Mouse (Mus musculus): ENCODE measurements at regions not wholly inside any gene's neighbourhood (a gene's known extent, or its start where the extent isn't known, plus 50 kb on each side); places are given as distances from the start of the nearest gene placed in this dataset.

DNA sequence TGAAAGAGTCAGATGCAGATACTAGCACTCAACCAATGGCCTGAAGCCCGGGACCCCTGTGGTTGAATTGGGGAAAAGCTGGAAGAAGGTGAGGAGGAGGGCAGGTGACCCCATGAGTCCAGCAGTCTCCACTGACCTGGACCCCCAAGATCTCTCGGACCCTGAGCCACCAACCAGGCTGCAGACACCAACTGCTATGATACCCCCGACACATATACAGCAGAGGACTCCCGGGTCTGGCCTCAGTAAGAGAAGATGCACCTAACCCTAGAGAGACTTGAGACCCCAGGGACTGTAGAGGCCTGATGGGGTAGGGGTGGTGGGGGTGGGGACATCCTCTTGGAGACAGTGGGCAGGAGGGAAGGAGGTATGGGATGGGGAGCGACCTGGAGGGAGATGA is 289.5 kb downstream of the Cxxc4 start:
- H3K9ac ChIP-seq (ENCODE audit: low read length), result no peak overlapping the region
- H3K27ac ChIP-seq (ENCODE audit: low read depth), result no peak overlapping the region
- no peaks in the 10 kb centered on the region for H3K36me3 ChIP-seq (ENCODE audit: control insufficient read depth, insufficient read depth, low read length)
- no peaks in the 10 kb centered on the region for H3K27me3 ChIP-seq (replicated peaks; ENCODE audit: control insufficient read depth, insufficient read depth, low read length)
- H3K4me1 ChIP-seq (replicated peaks; ENCODE audit: control insufficient read depth, insufficient read depth, low read length), result no peaks in the 10 kb centered on the region
- no peak overlapping the region for H3K4me3 ChIP-seq (ENCODE audit: low read depth, low read length)
- H3K9me3 ChIP-seq (ENCODE audit: control insufficient read depth, low read length), result no peaks in the 10 kb centered on the region
- no peak for DNase-seq (ENCODE audit: low spot score)
- WGBS, result 87% methylated on average over 5 of the region's 5 CpGs
- H3K4me2 ChIP-seq (ENCODE audit: low read length), result no peak overlapping the region
- no peak for ATAC-seq (replicated peaks; ENCODE audit: low FRiP score, low TSS enrichment, low read depth)

DNA sequence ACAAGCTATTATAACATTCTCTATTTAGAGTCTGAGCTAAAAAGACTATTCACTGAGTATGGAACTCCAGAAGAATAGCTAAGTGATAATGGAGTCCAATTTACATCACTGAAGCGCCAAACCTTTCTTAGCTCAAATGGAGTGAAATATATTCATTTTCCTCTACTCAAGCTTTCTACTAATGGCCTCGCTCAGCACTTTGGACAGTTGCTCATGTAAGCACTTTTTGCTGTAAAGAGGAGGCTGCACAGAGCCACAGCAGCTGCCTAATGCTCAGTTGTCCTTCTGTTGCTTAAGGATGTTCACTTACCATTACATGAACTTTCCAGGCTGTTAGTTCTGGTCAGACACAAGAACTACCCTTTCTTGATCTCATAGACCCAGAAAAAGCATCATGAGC is 268.7 kb upstream of the Tacr3 start:
- ATAC-seq (replicated peaks; ENCODE audit: low FRiP score, low TSS enrichment, low read depth), result no peak
- H3K36me3 ChIP-seq (ENCODE audit: control insufficient read depth, insufficient read depth, low read length), result no peaks in the 10 kb centered on the region
- no peak overlapping the region for H3K9ac ChIP-seq (ENCODE audit: low read length)
- H3K27ac ChIP-seq (ENCODE audit: low read depth), result no peak overlapping the region
- DNase-seq (ENCODE audit: low spot score), result no peak
- no peaks in the 10 kb centered on the region for H3K27me3 ChIP-seq (replicated peaks; ENCODE audit: control insufficient read depth, insufficient read depth, low read length)
- no peaks in the 10 kb centered on the region for H3K9me3 ChIP-seq (ENCODE audit: control insufficient read depth, low read length)
- H3K4me1 ChIP-seq (replicated peaks; ENCODE audit: control insufficient read depth, insufficient read depth, low read length), result no peaks in the 10 kb centered on the region
- H3K4me2 ChIP-seq (ENCODE audit: low read length), result no peak overlapping the region
- no peak overlapping the region for H3K4me3 ChIP-seq (ENCODE audit: low read depth, low read length)
- WGBS, result 82% methylated on average over 2 of the region's 2 CpGs

DNA sequence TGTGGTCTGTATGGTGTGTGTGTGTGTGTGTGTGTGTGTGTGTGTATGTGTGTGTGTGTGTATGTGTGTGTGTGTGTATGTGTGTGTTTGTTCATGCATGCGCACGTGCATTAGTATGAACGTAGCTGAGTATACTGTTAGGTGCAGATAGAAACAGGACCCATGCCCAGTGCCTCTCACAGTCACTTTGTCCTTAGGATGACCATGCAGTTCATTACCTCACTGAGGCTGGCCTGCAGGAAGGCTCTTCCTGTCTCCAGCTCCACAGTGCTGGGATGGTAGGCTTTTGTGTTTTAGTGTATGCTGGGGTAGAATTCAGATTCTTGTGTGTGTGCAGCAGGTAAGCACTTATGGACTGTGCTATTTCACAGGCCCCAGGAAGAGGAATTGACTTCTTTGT is 250.0 kb upstream of the Tacr3 start:
- Histone ChIP-seq H3K9ac (ENCODE audit: low read length) (no peak overlapping the region), H3K36me3 (ENCODE audit: control insufficient read depth, insufficient read depth, low read length) (no peaks in the 10 kb centered on the region), H3K27me3 (replicated peaks; ENCODE audit: control insufficient read depth, insufficient read depth, low read length) (no peaks in the 10 kb centered on the region), H3K4me1 (replicated peaks; ENCODE audit: control insufficient read depth, insufficient read depth, low read length) (no peaks in the 10 kb centered on the region), H3K9me3 (ENCODE audit: control insufficient read depth, low read length) (no peaks in the 10 kb centered on the region), H3K27ac (ENCODE audit: low read depth) (no peak overlapping the region), H3K4me3 (ENCODE audit: low read depth, low read length) (no peak overlapping the region), H3K4me2 (ENCODE audit: low read length) (no peak overlapping the region)
- DNase-seq (ENCODE audit: low spot score) (no peak), ATAC-seq (replicated peaks; ENCODE audit: low FRiP score, low TSS enrichment, low read depth) (no peak)
- 100% methylated on average over 3 of the region's 3 CpGs for WGBS

DNA sequence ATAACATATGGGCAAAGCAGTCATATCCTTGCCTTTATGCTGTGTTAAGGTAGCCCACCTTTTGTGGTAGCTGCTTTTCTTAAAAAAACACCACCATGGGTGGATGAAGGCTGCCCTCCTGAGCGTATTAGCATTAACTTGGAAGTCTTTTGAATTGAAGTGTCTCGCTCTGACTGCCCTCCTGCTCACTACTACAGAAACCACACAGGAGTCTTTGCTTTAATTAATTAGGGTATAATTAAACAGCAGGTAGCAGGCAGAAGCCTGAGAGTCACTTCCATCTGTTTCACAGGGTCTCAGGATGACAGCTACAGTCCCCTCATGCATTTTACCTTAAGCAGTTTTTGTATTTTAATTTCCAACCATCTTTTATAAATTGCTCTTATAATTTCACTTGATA is 240.2 kb upstream of the Tacr3 start:
- H3K4me3 ChIP-seq (ENCODE audit: low read depth, low read length), result no peak overlapping the region
- H3K4me1 ChIP-seq (replicated peaks; ENCODE audit: control insufficient read depth, insufficient read depth, low read length), result no peaks in the 10 kb centered on the region
- DNase-seq (ENCODE audit: low spot score) (no peak), ATAC-seq (replicated peaks; ENCODE audit: low FRiP score, low TSS enrichment, low read depth) (no peak)
- H3K27ac ChIP-seq (ENCODE audit: low read depth), result no peak overlapping the region
- H3K4me2 ChIP-seq (ENCODE audit: low read length), result no peak overlapping the region
- H3K36me3 ChIP-seq (ENCODE audit: control insufficient read depth, insufficient read depth, low read length), result no peaks in the 10 kb centered on the region
- no peak overlapping the region for H3K9ac ChIP-seq (ENCODE audit: low read length)
- H3K9me3 ChIP-seq (ENCODE audit: control insufficient read depth, low read length), result no peaks in the 10 kb centered on the region
- H3K27me3 ChIP-seq (replicated peaks; ENCODE audit: control insufficient read depth, insufficient read depth, low read length), result no peaks in the 10 kb centered on the region
- 43% methylated on average over 2 of the region's 2 CpGs for WGBS

DNA sequence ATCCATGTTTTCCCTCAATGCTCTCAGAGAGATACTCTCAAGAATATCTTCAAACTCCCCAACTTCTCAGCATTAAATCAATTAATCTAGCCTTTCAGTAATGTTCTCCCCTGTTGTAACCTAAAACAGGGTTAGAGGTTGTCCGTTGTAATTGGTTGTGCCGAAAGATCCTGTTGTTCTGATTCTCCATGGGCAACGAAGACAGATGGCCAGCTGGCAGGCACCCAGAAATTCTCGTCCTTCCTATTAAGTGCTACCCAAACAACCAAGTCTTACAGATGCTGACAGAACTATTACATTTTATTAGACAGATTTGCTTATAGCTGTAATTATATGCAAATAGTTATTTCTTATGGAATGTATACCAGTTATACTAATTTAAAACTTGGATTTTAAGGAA is 225.9 kb upstream of the Tacr3 start:
- Histone ChIP-seq H3K9ac (ENCODE audit: low read length) (no peak overlapping the region), H3K4me1 (replicated peaks; ENCODE audit: control insufficient read depth, insufficient read depth, low read length) (peaks cover 5% of the 10 kb centered on the region; the same call in 1 of the 2 replicates), H3K36me3 (ENCODE audit: control insufficient read depth, insufficient read depth, low read length) (no peaks in the 10 kb centered on the region), H3K4me3 (ENCODE audit: low read depth, low read length) (no peak overlapping the region), H3K27ac (ENCODE audit: low read depth) (no peak overlapping the region), H3K27me3 (replicated peaks; ENCODE audit: control insufficient read depth, insufficient read depth, low read length) (no peaks in the 10 kb centered on the region), H3K4me2 (ENCODE audit: low read length) (no peak overlapping the region), H3K9me3 (ENCODE audit: control insufficient read depth, low read length) (no peaks in the 10 kb centered on the region)
- no peak for DNase-seq (ENCODE audit: low spot score)
- WGBS, result 64% methylated on average over 4 of the region's 4 CpGs
- ATAC-seq (replicated peaks; ENCODE audit: low FRiP score, low TSS enrichment, low read depth), result no peak

DNA sequence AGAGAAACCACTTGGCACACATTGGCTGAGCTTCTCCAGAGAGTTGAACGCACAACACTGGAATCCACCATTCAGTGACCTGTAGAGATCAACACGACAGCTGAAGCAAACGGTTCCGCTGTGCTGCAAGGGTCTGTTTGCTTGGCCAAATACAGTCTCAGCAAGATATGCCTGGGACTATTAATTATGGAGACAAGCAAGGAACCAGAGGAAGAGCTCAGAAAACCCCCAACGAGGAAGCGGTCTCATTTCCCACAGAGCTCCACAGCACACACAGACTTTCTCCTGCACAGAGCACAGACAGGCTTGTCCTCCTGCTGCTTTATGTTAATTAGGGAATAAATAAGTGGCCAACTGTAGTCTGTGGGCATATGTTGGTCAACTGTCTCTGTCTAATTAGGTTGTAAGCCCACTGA is 223.4 kb upstream of the Tacr3 start:
- H3K9ac ChIP-seq (ENCODE audit: low read length), result no peak overlapping the region
- H3K4me1 ChIP-seq (replicated peaks; ENCODE audit: control insufficient read depth, insufficient read depth, low read length), result peaks cover 5% of the 10 kb centered on the region; the same call in 1 of the 2 replicates
- WGBS, result 27% methylated on average over 6 of the region's 6 CpGs
- no peaks in the 10 kb centered on the region for H3K36me3 ChIP-seq (ENCODE audit: control insufficient read depth, insufficient read depth, low read length)
- no peak overlapping the region for H3K4me2 ChIP-seq (ENCODE audit: low read length)
- no peak overlapping the region for H3K4me3 ChIP-seq (ENCODE audit: low read depth, low read length)
- DNase-seq (ENCODE audit: low spot score), result no peak
- no peaks in the 10 kb centered on the region for H3K9me3 ChIP-seq (ENCODE audit: control insufficient read depth, low read length)
- H3K27ac ChIP-seq (ENCODE audit: low read depth), result 0 out of 2 replicates have a peak overlapping the region, but pooled peaks have one; percentile 22
- H3K27me3 ChIP-seq (replicated peaks; ENCODE audit: control insufficient read depth, insufficient read depth, low read length), result no peaks in the 10 kb centered on the region
- ATAC-seq (replicated peaks; ENCODE audit: low FRiP score, low TSS enrichment, low read depth), result 0 out of 2 replicates have a peak, but pooled peaks have one; percentile 47

DNA sequence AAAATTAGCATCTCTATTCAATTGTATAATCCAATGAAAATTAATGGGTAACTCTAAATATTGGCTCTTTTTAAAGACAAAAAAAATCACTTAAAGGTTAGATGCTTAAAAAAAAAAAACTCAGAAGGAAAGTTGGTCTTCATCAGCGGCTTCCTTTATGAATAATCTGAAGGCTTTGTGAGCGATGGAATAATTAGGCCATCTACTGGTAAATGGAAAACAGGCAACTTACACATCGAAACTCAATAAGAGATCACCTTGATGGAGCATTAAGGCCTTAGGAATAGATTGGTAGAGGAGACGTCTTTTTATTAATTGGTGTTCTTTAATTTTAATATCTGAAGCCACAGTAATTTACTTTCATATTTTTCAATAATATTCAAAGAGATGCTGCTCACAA is 218.6 kb upstream of the Tacr3 start:
- no peaks in the 10 kb centered on the region for H3K27me3 ChIP-seq (replicated peaks; ENCODE audit: control insufficient read depth, insufficient read depth, low read length)
- DNase-seq (ENCODE audit: low spot score), result no peak

DNA sequence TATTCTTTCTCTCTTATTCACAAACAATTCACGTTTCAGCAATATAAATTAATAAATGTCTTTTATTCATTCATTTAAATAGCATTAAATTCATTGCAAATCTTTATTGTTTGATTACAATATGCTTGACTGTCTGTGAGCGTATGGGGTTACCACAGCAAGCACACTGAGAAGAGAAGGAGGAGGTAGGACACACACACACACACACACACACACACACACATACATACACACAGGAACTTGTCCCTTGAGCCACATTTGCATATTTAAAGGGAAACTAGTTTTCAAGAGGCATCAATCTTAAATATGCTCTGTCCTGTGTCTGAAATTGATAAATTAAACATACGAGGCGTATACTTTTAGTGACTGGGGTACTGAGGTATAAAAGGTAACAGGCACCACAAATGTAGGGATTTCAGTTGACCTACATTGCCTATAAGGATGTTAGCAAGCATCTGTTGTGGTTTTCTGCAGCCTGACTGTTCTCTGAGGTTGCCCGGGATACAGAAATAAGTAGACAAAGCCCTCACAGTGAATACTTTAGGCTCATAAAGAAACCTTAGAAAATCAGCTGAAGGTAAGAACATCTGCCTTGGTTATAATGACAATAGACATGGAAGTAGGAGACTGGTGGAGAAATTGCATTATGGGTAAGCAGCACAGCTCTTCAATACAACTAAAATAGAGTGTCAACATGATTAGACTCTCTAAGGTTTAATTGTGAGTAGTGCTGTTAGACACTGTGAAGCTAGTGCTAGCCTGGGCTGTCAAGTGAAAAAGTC is 217.1 kb upstream of the Tacr3 start:
- DNase-seq (ENCODE audit: low spot score) (no peak), ATAC-seq (replicated peaks; ENCODE audit: low FRiP score, low TSS enrichment, low read depth) (no peak)
- WGBS, result 82% methylated on average over 5 of the region's 5 CpGs
- Histone ChIP-seq H3K4me3 (ENCODE audit: low read depth, low read length) (no peak overlapping the region), H3K27me3 (replicated peaks; ENCODE audit: control insufficient read depth, insufficient read depth, low read length) (no peaks in the 10 kb centered on the region), H3K4me2 (ENCODE audit: low read length) (no peak overlapping the region), H3K27ac (ENCODE audit: low read depth) (no peak overlapping the region), H3K36me3 (ENCODE audit: control insufficient read depth, insufficient read depth, low read length) (no peaks in the 10 kb centered on the region), H3K4me1 (replicated peaks; ENCODE audit: control insufficient read depth, insufficient read depth, low read length) (no peaks in the 10 kb centered on the region), H3K9me3 (ENCODE audit: control insufficient read depth, low read length) (no peaks in the 10 kb centered on the region), H3K9ac (ENCODE audit: low read length) (no peak overlapping the region)

More for the DNA sequence above, 218.6 kb upstream of the Tacr3 start:
- Histone ChIP-seq H3K9me3 (ENCODE audit: control insufficient read depth, low read length) (no peaks in the 10 kb centered on the region), H3K4me1 (replicated peaks; ENCODE audit: control insufficient read depth, insufficient read depth, low read length) (peaks cover 4% of the 10 kb centered on the region; the same call in 1 of the 2 replicates), H3K4me2 (ENCODE audit: low read length) (no peak overlapping the region), H3K27ac (ENCODE audit: low read depth) (no peak overlapping the region), H3K4me3 (ENCODE audit: low read depth, low read length) (no peak overlapping the region), H3K36me3 (ENCODE audit: control insufficient read depth, insufficient read depth, low read length) (no peaks in the 10 kb centered on the region), H3K9ac (ENCODE audit: low read length) (no peak overlapping the region)
- WGBS, result 74% methylated on average over 4 of the region's 4 CpGs
- ATAC-seq (replicated peaks; ENCODE audit: low FRiP score, low TSS enrichment, low read depth), result no peak

DNA sequence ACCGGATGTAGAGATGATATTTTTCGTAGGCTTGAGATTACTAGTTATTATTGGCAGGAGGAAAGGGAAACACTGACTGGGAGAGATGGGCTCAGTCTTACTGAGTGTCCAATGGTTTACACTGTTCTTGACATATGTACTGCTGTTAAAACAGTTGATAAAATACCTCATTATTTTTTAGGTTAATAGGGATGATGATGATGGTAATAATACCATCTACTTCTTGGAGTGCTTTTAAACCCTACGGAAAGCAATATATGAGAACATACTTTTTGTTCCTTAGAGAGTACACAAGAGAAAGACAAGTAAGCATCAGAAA is 216.6 kb upstream of the Tacr3 start:
- Histone ChIP-seq H3K27me3 (replicated peaks; ENCODE audit: control insufficient read depth, insufficient read depth, low read length) (no peaks in the 10 kb centered on the region), H3K4me2 (ENCODE audit: low read length) (no peak overlapping the region), H3K27ac (ENCODE audit: low read depth) (no peak overlapping the region), H3K36me3 (ENCODE audit: control insufficient read depth, insufficient read depth, low read length) (no peaks in the 10 kb centered on the region), H3K9me3 (ENCODE audit: control insufficient read depth, low read length) (no peaks in the 10 kb centered on the region), H3K4me1 (replicated peaks; ENCODE audit: control insufficient read depth, insufficient read depth, low read length) (no peaks in the 10 kb centered on the region), H3K4me3 (ENCODE audit: low read depth, low read length) (no peak overlapping the region), H3K9ac (ENCODE audit: low read length) (no peak overlapping the region)
- WGBS, result 90% methylated on average over 3 of the region's 3 CpGs
- ATAC-seq (replicated peaks; ENCODE audit: low FRiP score, low TSS enrichment, low read depth), result no peak
- DNase-seq (ENCODE audit: low spot score), result no peak

All from intestine, embryonic 14.5 days (tissue).